Mouse (Mus musculus) embryonic facial prominence, embryonic 12.5 days (tissue): ENCODE measurements around the gene Acpp. TPM values are rescaled to one million over a fixed set of nuclear protein-coding genes. Genes with fewer than 3 reads are reported as not detected.

Experiments used
- ATAC-seq: fragments of 200-750 bp; cut with Nextera tagmentation; 2 replicates; pipeline ENCODE4 v1.8.0; 2017; ENCODE audit not compliant: insufficient number of reproducible peaks, insufficient read depth, low FRiP score, low TSS enrichment
- H3K27ac ChIP-seq: fragments of 300-500 bp; sonication (generic); 2 replicates; pipeline ENCODE4 v1.5.1; 2016; ENCODE audit warnings: mild to moderate bottlenecking
- H3K27me3 ChIP-seq: fragments of 300-500 bp; sonication (generic); 2 replicates; pipeline ENCODE4 v1.6.1; 2016; ENCODE audit warnings: mild to moderate bottlenecking, moderate library complexity
- H3K36me3 ChIP-seq: fragments of 300-500 bp; sonication (generic); 2 replicates; pipeline ENCODE4 v1.6.1; 2016; ENCODE audit warnings: mild to moderate bottlenecking
- H3K4me1 ChIP-seq: fragments of 300-500 bp; sonication (generic); 2 replicates; pipeline ENCODE4 v1.6.1; 2016
- H3K4me2 ChIP-seq: fragments of 300-500 bp; sonication (generic); replicated peaks from 2 replicates; pipeline ENCODE4 v1.6.1; 2016; ENCODE audit warnings: mild to moderate bottlenecking, moderate library complexity
- H3K4me3 ChIP-seq: fragments of 300-500 bp; sonication (generic); 2 replicates; pipeline ENCODE4 v1.5.1; 2016; ENCODE audit warnings: mild to moderate bottlenecking
- H3K9ac ChIP-seq: fragments of 300-500 bp; sonication (generic); 2 replicates; pipeline ENCODE4 v1.6.1; 2016; ENCODE audit warnings: mild to moderate bottlenecking, moderate library complexity
- H3K9me3 ChIP-seq: fragments of 300-500 bp; sonication (generic); 2 replicates; pipeline ENCODE4 v1.6.1; 2016; ENCODE audit warnings: mild to moderate bottlenecking, moderate library complexity
- WGBS: fragments of 180-500 bp; shearing (Covaris S2); methylation state at CpG from one replicate; pipeline ENCODE4 v1.1.7; 2016; 5-methylcytosine and 5-hydroxymethylcytosine counted together
- polyA plus RNA-seq: library from polyadenylated mRNA; unstranded; fragments of >200 nt; fragmentation: Nextera tagmentation; extraction: Ambion mirVana; gene quantifications from 2 replicates; pipeline ENCODE4 v1.2.1, GENCODE M21; 2016

Acpp gene
- polyA plus RNA-seq, 1 experiment from 2014 or later: 0.92 TPM

DNA sequence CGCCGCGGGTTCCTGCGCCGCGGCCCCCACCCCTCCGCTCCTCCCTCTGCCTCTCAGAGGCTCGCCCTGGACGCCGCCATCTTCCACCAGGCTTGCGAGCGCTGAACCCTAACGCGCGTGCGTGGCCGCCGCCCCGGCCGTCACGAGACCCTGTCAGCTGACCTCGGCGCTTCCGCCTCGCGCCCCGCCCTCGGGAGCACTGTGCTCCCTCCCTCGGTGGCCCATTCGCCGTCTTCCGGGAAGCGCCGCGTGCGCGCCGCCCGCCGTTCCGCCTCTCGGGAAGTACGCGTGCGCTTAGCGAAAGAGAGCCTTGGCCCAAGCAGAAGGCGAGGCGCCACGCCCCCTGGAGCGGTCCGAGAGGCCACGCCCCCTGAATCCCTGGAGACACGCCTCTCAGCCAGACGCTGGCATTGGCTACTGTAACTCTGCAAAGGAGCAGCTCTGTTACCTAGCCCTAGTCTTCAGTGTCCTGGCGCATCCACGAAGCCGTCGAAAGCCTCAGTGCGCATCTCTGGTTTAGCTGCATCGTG, 74.7 kb downstream of the Acpp start, which contains the start of gene Dnajc13:
TSS of gene Dnajc13 (minus strand) at position 108 of the 530 bp plus-strand sequence.
- ATAC-seq: peak; percentile 97
- Histone ChIP-seq H3K9me3 (no peaks in the 10 kb centered on the region), H3K9ac (peak within 1 kb of the TSS; percentile 79), H3K4me3 (peak within 1 kb of the TSS; percentile 80), H3K36me3 (no peaks in the 10 kb centered on the region), H3K4me2 (peak within 1 kb of the TSS; percentile 82), H3K27me3 (no peaks in the 10 kb centered on the region), H3K27ac (peak within 1 kb of the TSS; percentile 89), H3K4me1 (peaks cover 18% of the 10 kb centered on the region)
- under 1% methylated on average over 59 of the region's 60 CpGs for WGBS

DNA sequence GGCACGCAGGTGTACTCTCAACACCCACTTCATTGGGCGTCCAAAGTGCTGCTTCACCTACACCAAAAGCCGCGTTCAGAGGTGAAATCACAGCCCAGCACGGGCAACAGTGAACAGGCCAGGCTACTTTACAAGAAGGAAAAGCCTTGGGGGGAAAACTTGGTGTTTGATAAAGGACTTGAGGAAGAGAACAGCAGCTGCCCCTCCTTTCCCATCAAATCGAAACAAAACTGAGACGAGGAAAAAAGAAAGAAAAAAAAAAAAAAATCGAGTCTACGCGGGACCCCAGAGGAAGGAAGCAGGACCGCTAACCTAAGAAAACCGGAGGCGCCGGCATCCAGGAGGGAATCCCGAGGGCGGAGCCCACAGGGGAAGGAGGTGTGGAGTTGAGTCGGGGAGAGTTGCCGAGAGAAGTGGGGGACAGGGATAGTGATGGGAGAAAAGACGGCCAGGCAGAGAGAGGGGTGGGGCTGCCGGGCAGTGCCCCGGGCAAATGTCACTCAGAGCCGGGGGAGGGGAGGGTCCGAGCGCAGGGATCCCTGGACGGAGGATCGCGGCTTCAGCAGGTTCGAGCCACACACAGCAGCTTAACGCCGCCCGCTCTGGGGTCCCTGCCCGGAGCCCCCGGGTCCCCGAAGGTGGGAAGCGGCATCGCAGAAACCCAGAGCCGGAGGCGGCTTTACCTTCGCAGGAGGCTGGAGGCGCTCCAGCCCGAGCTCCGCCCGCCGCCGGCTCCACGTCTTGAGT, 75.4 kb downstream of the Acpp start:
- H3K27me3 ChIP-seq: no peaks in the 10 kb centered on the region
- peak overlapping the region; percentile 80 for H3K4me3 ChIP-seq
- H3K27ac ChIP-seq: peak overlapping the region; percentile 89
- H3K4me1 ChIP-seq: peaks cover 20% of the 10 kb centered on the region
- H3K9me3 ChIP-seq: no peaks in the 10 kb centered on the region
- H3K9ac ChIP-seq: peak overlapping the region; percentile 79
- H3K4me2 ChIP-seq: peak overlapping the region; percentile 82
- no peaks in the 10 kb centered on the region for H3K36me3 ChIP-seq
- WGBS: under 1% methylated on average over 37 of the region's 46 CpGs
- peak; percentile 65 for ATAC-seq

DNA sequence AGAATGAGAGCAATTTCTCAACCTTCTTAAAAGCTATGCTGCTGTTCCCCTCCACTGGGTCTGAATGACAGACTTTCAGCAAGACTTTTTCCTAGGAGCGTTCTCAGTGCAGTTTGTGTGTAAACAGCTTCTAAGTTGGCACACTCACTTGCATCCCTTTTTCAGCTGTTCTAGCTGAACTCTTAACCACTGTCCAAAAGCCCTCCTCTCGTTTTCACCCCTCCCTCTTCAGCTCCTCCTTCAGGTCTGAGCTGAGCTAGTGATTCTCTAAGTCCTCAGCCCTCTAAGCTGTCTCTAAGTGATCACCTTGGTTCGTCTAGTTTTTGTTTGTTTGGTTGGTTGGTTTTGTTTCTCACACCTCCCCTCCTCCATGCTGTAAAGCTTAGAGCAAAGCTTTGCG, 77.2 kb downstream of the Acpp start:
- 53% methylated on average over 4 of the region's 4 CpGs for WGBS
- no peaks in the 10 kb centered on the region for H3K9me3 ChIP-seq
- no peaks in the 10 kb centered on the region for H3K27me3 ChIP-seq
- ATAC-seq: no peak
- H3K4me1 ChIP-seq: peaks cover 20% of the 10 kb centered on the region
- 0 out of 2 replicates have a peak overlapping the region, but pooled peaks have one; percentile 82 for H3K4me2 ChIP-seq
- H3K36me3 ChIP-seq: no peaks in the 10 kb centered on the region
- H3K27ac ChIP-seq: no peak overlapping the region
- no peak overlapping the region for H3K4me3 ChIP-seq
- no peak overlapping the region for H3K9ac ChIP-seq

- H3K27ac ChIP-seq: no peak overlapping the region
Measured at GRCm38 (mm10) chr9:104256085-104256484, 81.5 kb downstream of the Acpp start.

DNA sequence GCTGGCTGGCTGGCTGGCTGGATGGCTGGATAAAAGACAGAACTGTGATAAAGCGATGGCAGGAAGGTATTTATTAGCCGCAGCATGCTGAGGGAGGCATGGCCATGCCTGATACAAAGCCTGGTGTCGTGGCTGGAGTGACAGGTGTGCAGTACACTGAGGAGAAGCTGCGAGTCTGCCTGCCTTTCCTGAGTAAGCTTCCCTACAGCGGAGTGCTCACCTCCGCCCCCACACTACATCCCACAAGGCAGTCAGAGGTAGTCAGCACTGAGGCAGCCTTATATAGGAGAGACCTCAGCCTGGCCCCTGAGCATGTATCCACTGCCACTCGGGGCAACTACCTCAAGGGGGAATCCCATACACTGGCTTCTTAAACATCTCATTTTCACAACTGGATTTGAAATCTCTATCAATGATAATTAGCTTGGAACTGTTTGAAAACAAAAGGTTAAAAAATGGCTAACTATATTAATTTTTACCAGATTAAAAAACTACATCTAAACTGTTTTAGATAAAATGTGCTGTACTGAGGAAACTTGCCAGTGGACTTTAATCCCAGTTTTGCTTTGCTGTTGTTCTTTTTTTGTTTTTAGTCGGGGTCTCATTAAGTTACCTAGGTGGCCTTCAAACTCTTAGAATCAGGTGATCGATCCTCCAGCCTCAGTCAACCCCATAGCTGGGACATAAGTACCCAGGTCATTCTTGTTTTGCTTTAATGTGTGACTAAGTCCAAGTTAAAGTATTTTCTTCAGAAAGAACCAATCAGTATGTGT, 83.0 kb downstream of the Acpp start:
- H3K9ac ChIP-seq: no peak overlapping the region
- no peaks in the 10 kb centered on the region for H3K27me3 ChIP-seq
- no peaks in the 10 kb centered on the region for H3K9me3 ChIP-seq
- 0 out of 2 replicates have a peak, but pooled peaks cover 2% of the 10 kb centered on the region for H3K4me1 ChIP-seq
- no peak overlapping the region for H3K27ac ChIP-seq
- WGBS: 72% methylated on average over 9 of the region's 9 CpGs
- ATAC-seq: no peak
- no peak overlapping the region for H3K4me3 ChIP-seq
- H3K4me2 ChIP-seq: no peak overlapping the region
- no peaks in the 10 kb centered on the region for H3K36me3 ChIP-seq

More at GRCm38 (mm10) chr9:104256085-104256484, 81.5 kb downstream of the Acpp start:
- Histone ChIP-seq H3K36me3 (no peaks in the 10 kb centered on the region), H3K4me3 (no peak overlapping the region), H3K9me3 (no peaks in the 10 kb centered on the region), H3K4me1 (peaks cover 12% of the 10 kb centered on the region), H3K27me3 (no peaks in the 10 kb centered on the region), H3K9ac (no peak overlapping the region), H3K4me2 (no peak overlapping the region)
- no peak for ATAC-seq
- 81% methylated on average over 2 of the region's 2 CpGs for WGBS

GRCm38 (mm10) chr9:104252637-104253036, 84.9 kb downstream of the Acpp start:
- Histone ChIP-seq H3K9me3 (no peaks in the 10 kb centered on the region), H3K36me3 (no peaks in the 10 kb centered on the region), H3K4me2 (no peak overlapping the region), H3K4me1 (0 out of 2 replicates have a peak, but pooled peaks cover 2% of the 10 kb centered on the region), H3K9ac (no peak overlapping the region), H3K27me3 (no peaks in the 10 kb centered on the region), H3K4me3 (no peak overlapping the region), H3K27ac (no peak overlapping the region)
- ATAC-seq: no peak
- 87% methylated on average over 3 of the region's 3 CpGs for WGBS

- Histone ChIP-seq H3K9ac (no peak overlapping the region), H3K27ac (no peak overlapping the region), H3K4me1 (no peaks in the 10 kb centered on the region), H3K36me3 (no peaks in the 10 kb centered on the region), H3K4me2 (no peak overlapping the region), H3K4me3 (no peak overlapping the region), H3K27me3 (no peaks in the 10 kb centered on the region), H3K9me3 (no peaks in the 10 kb centered on the region)
- 89% methylated on average over 4 of the region's 4 CpGs for WGBS
- no peak for ATAC-seq
Measured at GRCm38 (mm10) chr9:104251687-104252086, 85.9 kb downstream of the Acpp start.

GRCm38 (mm10) chr9:104251111-104251510, 86.4 kb downstream of the Acpp start:
- H3K9ac ChIP-seq: no peak overlapping the region
- H3K27ac ChIP-seq: no peak overlapping the region
- 0 out of 2 replicates have a peak, but pooled peaks cover 3% of the 10 kb centered on the region for H3K36me3 ChIP-seq
- H3K9me3 ChIP-seq: no peaks in the 10 kb centered on the region
- ATAC-seq: no peak
- H3K4me1 ChIP-seq: no peaks in the 10 kb centered on the region
- 84% methylated on average over 8 of the region's 8 CpGs for WGBS
- no peak overlapping the region for H3K4me2 ChIP-seq
- H3K27me3 ChIP-seq: no peaks in the 10 kb centered on the region
- H3K4me3 ChIP-seq: no peak overlapping the region

GRCm38 (mm10) chr9:104247307-104247987, 90.1 kb downstream of the Acpp start:
- H3K9me3 ChIP-seq: no peaks in the 10 kb centered on the region
- H3K27ac ChIP-seq: no peak overlapping the region
- no peak overlapping the region for H3K4me2 ChIP-seq
- no peak overlapping the region for H3K9ac ChIP-seq
- no peak for ATAC-seq
- no peaks in the 10 kb centered on the region for H3K4me1 ChIP-seq
- peaks cover 11% of the 10 kb centered on the region; the same call in 1 of the 2 replicates for H3K36me3 ChIP-seq
- H3K27me3 ChIP-seq: no peaks in the 10 kb centered on the region
- no peak overlapping the region for H3K4me3 ChIP-seq
- WGBS: 80% methylated on average over 6 of the region's 6 CpGs

DNA sequence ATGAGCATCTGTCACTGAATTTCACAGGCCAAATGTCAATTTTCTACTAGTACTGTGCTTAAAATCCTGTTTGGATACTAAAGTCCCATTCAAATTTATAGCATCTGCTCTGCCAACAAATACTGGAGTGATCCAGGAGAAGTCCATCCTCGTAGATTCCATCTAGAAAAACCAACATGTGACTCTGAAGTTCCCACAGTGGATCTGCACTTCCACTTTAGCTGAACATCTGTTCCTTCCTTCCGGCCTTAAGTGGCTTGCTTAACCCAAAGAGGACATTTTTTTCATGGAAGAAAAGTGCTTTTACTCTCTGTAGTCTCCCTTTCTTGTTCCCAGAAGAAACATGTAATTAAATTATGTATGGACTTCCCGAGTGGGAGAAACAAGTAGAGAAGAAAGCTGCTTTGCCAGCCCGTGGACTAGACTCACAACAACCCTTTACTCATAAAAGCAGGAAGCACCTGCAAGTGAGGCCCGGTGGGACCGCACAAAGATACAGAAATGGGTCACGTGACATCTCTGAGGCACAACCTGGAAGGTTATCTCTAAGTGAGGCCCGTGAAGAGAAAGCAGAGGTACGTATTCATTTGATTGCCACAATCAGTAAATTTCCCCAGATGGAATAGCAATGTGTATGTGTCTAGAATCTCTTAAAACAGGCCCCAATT, 93.6 kb downstream of the Acpp start:
- Histone ChIP-seq H3K36me3 (peaks cover 18% of the 10 kb centered on the region; the same call in 1 of the 2 replicates), H3K9ac (no peak overlapping the region), H3K27ac (no peak overlapping the region), H3K9me3 (no peaks in the 10 kb centered on the region), H3K4me1 (no peaks in the 10 kb centered on the region), H3K4me2 (no peak overlapping the region), H3K27me3 (no peaks in the 10 kb centered on the region), H3K4me3 (no peak overlapping the region)
- 84% methylated on average over 9 of the region's 9 CpGs for WGBS
- no peak for ATAC-seq

GRCm38 (mm10) chr9:104240146-104240545, 97.4 kb downstream of the Acpp start:
- 92% methylated on average over 7 of the region's 7 CpGs for WGBS
- H3K9ac ChIP-seq: no peak overlapping the region
- H3K27ac ChIP-seq: no peak overlapping the region
- H3K9me3 ChIP-seq: no peaks in the 10 kb centered on the region
- no peaks in the 10 kb centered on the region for H3K4me1 ChIP-seq
- ATAC-seq: no peak
- no peak overlapping the region for H3K4me3 ChIP-seq
- peaks cover 34% of the 10 kb centered on the region for H3K36me3 ChIP-seq
- no peak overlapping the region for H3K4me2 ChIP-seq
- H3K27me3 ChIP-seq: no peaks in the 10 kb centered on the region
